Mouse (Mus musculus) heart, adult 2 months (tissue): Measurements from ENCODE around the gene Srsf10.

Experiments
- CTCF ChIP-seq: fragments of 200-600 bp; IDR thresholded peaks from 2 replicates; pipeline ENCODE4 v1.8.1; 2022; ENCODE audit warnings: antibody characterized with exemption, mild to moderate bottlenecking, moderate library complexity
- POLR2A ChIP-seq: fragments of 200-500 bp; IDR thresholded peaks from 2 replicates; pipeline ENCODE4 v1.6.1; 2011; ENCODE audit warnings: mild to moderate bottlenecking, low read depth, low read length, control low read depth; ENCODE audit not compliant: insufficient read depth

DNA sequence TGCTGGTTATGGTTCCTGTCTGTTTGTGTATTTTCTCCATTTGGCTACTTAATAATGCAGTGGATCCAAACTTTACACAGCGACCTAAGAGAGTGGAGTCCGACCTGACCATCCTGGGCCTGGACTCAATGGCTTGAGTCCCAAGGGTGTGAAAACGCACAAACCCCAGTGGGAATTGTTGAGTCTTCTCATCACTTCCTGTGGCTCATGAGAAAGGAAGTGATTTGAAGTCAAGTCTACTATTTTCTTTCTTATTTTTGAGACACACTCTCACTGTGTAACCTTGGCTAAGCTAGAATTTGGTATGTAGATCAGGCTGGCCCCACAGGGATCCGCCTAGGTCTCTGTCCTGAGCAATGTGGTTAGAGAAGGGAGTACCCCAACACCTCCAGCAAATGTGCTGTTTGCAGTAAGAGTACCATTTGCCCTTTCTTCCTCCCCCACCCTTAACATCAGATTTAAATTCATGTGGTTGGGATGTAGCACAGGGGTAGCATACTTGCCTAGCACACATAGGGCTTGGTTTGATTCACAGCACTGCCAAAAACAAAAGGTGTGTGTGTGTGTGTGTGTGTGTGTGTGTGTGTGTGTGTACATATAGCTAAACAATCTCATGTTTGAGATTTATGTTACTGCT lies 47.2 kb downstream of the Srsf10 start:
- TF ChIP-seq CTCF (no peak), POLR2A (no peak)
